8 mouse cellular contexts compared by ENCODE assay signal in genomic region chr17:31451179-31451708, GRCm38 (mm10).
DNase-seq lines count a peak whose midpoint lies in the region; ATAC-seq and TF ChIP-seq lines count a peak whose summit lies in the region.

No protein-coding gene starts in this region.

- no peak for TF ChIP-seq POLR2A in lung, adult 2 months (IDR thresholded peaks at IDR 0.05; ENCODE audit: borderline replicate concordance, extremely low read depth, low read depth, low read length)

- peaks cover 27% of the 10 kb centered on the region for H3K4me1 ChIP-seq in lung, embryonic 16.5 days (replicated peaks; ENCODE audit: control insufficient read depth, insufficient read depth, low read length)
- peaks cover 9% of the 10 kb centered on the region for H3K4me1 ChIP-seq in lung, adult 2 months (ENCODE audit: control insufficient read depth, insufficient read depth, low read length)
- H3K4me1 ChIP-seq in forebrain, embryonic 15.5 days, result peaks cover 19% of the 10 kb centered on the region
- H3K4me1 ChIP-seq in neural tube, embryonic 11.5 days (ENCODE audit: control insufficient read depth, insufficient read depth, low read length), result peaks cover 10% of the 10 kb centered on the region

- WGBS in lung, embryonic 16.5 days, result 42% methylated on average over 8 of the region's 8 CpGs
- WGBS in lung, adult 2 months, result 39% methylated on average over 8 of the region's 8 CpGs
- WGBS in forebrain, embryonic 15.5 days, result 36% methylated on average over 8 of the region's 8 CpGs
- WGBS in neural tube, embryonic 11.5 days, result 50% methylated on average over 8 of the region's 8 CpGs

- no peaks in the 10 kb centered on the region for H3K27me3 ChIP-seq in lung, embryonic 16.5 days (ENCODE audit: control insufficient read depth, insufficient read depth, low read depth, low read length)
- H3K27me3 ChIP-seq in forebrain, embryonic 15.5 days, result no peaks in the 10 kb centered on the region
- no peaks in the 10 kb centered on the region for H3K27me3 ChIP-seq in neural tube, embryonic 11.5 days (ENCODE audit: control insufficient read depth, insufficient read depth, low read length)

- H3K9me3 ChIP-seq in lung, embryonic 16.5 days (ENCODE audit: control insufficient read depth, low read length), result no peaks in the 10 kb centered on the region
- H3K9me3 ChIP-seq in forebrain, embryonic 15.5 days, result no peaks in the 10 kb centered on the region
- H3K9me3 ChIP-seq in neural tube, embryonic 11.5 days (ENCODE audit: control insufficient read depth, low read length), result no peaks in the 10 kb centered on the region

- TF ChIP-seq CTCF in lung, adult 2 months (IDR thresholded peaks at IDR 0.05; ENCODE audit: insufficient read depth, low read length), result no peak

- no peak overlapping the region for H3K9ac ChIP-seq in lung, embryonic 16.5 days (ENCODE audit: low read length)
- no peak overlapping the region; the same call in 1 of the 2 replicates for H3K9ac ChIP-seq in forebrain, embryonic 15.5 days (replicated peaks)
- H3K9ac ChIP-seq in neural tube, embryonic 11.5 days (ENCODE audit: low read length), result peak overlapping the region; percentile 2; the same call in 1 of the 2 replicates

- H3K4me3 ChIP-seq in lung, embryonic 16.5 days (ENCODE audit: low read length), result no peak overlapping the region
- no peak overlapping the region for H3K4me3 ChIP-seq in lung, adult 2 months (replicated peaks; ENCODE audit: extremely low read depth, low read depth, low read length)
- H3K4me3 ChIP-seq in forebrain, embryonic 15.5 days, result no peak overlapping the region
- H3K4me3 ChIP-seq in neural tube, embryonic 11.5 days (ENCODE audit: low read depth, low read length), result no peak overlapping the region

- peak; percentile 69 for ATAC-seq in lung, embryonic 16.5 days (ENCODE audit: low read depth)
- no peak; the same call in 1 of the 2 replicates for ATAC-seq in forebrain, embryonic 15.5 days (replicated peaks)
- peak; percentile 31; the same call in 1 of the 2 replicates for ATAC-seq in neural tube, embryonic 11.5 days (ENCODE audit: insufficient read depth, low FRiP score, low TSS enrichment)
- ATAC-seq in inflammation-experienced regulatory T-cells, adult 6 months, result no peak

- H3K27ac ChIP-seq in lung, embryonic 16.5 days (ENCODE audit: low read length), result peak overlapping the region; percentile 54
- H3K27ac ChIP-seq in forebrain, embryonic 15.5 days (replicated peaks), result peak overlapping the region; percentile 75
- H3K27ac ChIP-seq in neural tube, embryonic 11.5 days (ENCODE audit: low read depth, low read length), result peak overlapping the region; percentile 23

- no peaks in the 10 kb centered on the region; the same call in 1 of the 2 replicates for H3K36me3 ChIP-seq in lung, embryonic 16.5 days (ENCODE audit: control insufficient read depth, insufficient read depth, low read length)
- peaks cover 18% of the 10 kb centered on the region; the same call in 1 of the 2 replicates for H3K36me3 ChIP-seq in forebrain, embryonic 15.5 days
- no peaks in the 10 kb centered on the region for H3K36me3 ChIP-seq in neural tube, embryonic 11.5 days (ENCODE audit: control insufficient read depth, insufficient read depth, low read length)

- DNase-seq in lung, adult 2 months, result no peak
- peak; percentile 68 to 76 for DNase-seq in layer of hippocampus, postnatal 14 days (ENCODE audit: low spot score in 2 of 2)
- peak; percentile 58 for DNase-seq in neural tube, embryonic 11.5 days (ENCODE audit: low spot score)
- no peak for DNase-seq in spleen, postnatal 36 days (ENCODE audit: low spot score in 2 of 2)
- DNase-seq in gastrocnemius, adult 8-10 months (ENCODE audit: low spot score in 2 of 2), result no peak

- no peak overlapping the region for H3K4me2 ChIP-seq in lung, embryonic 16.5 days (ENCODE audit: low read depth, low read length)
- H3K4me2 ChIP-seq in forebrain, embryonic 15.5 days (replicated peaks), result no peak overlapping the region
- H3K4me2 ChIP-seq in neural tube, embryonic 11.5 days (ENCODE audit: low read depth), result no peak overlapping the region

Comparison
In these comparisons a context has a peak if more than half of its experiments do, and no peak if none do; other contexts are left out.
1. ATAC-seq: peak in lung, embryonic 16.5 days (single experiment) and neural tube, embryonic 11.5 days (single experiment); none in forebrain, embryonic 15.5 days (single experiment) and inflammation-experienced regulatory T-cells, adult 6 months (single experiment).
2. H3K27ac ChIP-seq: peak in every context shown above with its lines; median percentile 75 in forebrain, embryonic 15.5 days; 54 in lung, embryonic 16.5 days; 23 in neural tube, embryonic 11.5 days.
3. DNase-seq: peak in layer of hippocampus, postnatal 14 days (2 of 2) and neural tube, embryonic 11.5 days (single experiment); none in lung, adult 2 months (single experiment), spleen, postnatal 36 days (0 of 2) and gastrocnemius, adult 8-10 months (0 of 2).